Mouse (Mus musculus) kidney, adult 2 months (tissue): ENCODE measurements around the gene 0610012G03Rik. TPM values are rescaled to one million over a fixed set of nuclear protein-coding genes. Genes with fewer than 3 reads are reported as not detected.

ENCODE experiments used
- DNase-seq: peaks from one replicate; pipeline ENCODE4 v3.0.0; 2021
- H3K27ac ChIP-seq: fragments of 200-500 bp; 2 replicates; pipeline ENCODE4 v1.5.1; 2012; ENCODE audit warnings: low read depth, low read length, control low read depth, inconsistent platforms; ENCODE audit not compliant: insufficient read depth
- H3K27me3 ChIP-seq: fragments of 200-500 bp; replicated peaks from 2 replicates; pipeline ENCODE4 v1.6.1; 2012; ENCODE audit warnings: mild to moderate bottlenecking, moderate library complexity, low read length, inconsistent platforms; ENCODE audit not compliant: control insufficient read depth, insufficient read depth
- H3K36me3 ChIP-seq: fragments of 200-500 bp; 2 replicates; pipeline ENCODE4 v1.6.1; 2012; ENCODE audit warnings: mild to moderate bottlenecking, moderate library complexity, low read length, inconsistent platforms; ENCODE audit not compliant: control insufficient read depth, insufficient read depth
- H3K4me1 ChIP-seq: fragments of 200-500 bp; 2 replicates; pipeline ENCODE4 v1.6.1; 2011; ENCODE audit warnings: low read length; ENCODE audit not compliant: control insufficient read depth, insufficient read depth
- H3K4me3 ChIP-seq: fragments of 200-500 bp; 2 replicates; pipeline ENCODE4 v1.5.1; 2011; ENCODE audit warnings: mild to moderate bottlenecking, low read depth, low read length, control low read depth; ENCODE audit not compliant: insufficient read depth
- CTCF ChIP-seq: fragments of 200-500 bp; conservative IDR thresholded peaks from 2 replicates; pipeline ENCODE4 v1.5.1; 2011; ENCODE audit warnings: low read depth, mild to moderate bottlenecking, control low read depth, low read length, moderate library complexity, mixed read lengths; ENCODE audit not compliant: insufficient read depth, insufficient read length
- POLR2A ChIP-seq: fragments of 200-500 bp; IDR thresholded peaks from one replicate; pipeline ENCODE4 v1.6.1; 2011; ENCODE audit warnings: low read depth, low read length, control low read depth
- WGBS: fragments of 180-500 bp; shearing (Covaris S2); methylation state at CpG from one replicate; pipeline ENCODE4 v1.1.7; 2018; 5-methylcytosine and 5-hydroxymethylcytosine counted together
- polyA plus RNA-seq: library from polyadenylated mRNA; depleted of rRNA; stranded (reverse); fragments of >200 nt; gene quantifications from 2 replicates; pipeline ENCODE4 v1.2.3, GENCODE M21; 2012

Gene 0610012G03Rik
- polyA plus RNA-seq, 1 experiment = 96.7 TPM

DNA sequence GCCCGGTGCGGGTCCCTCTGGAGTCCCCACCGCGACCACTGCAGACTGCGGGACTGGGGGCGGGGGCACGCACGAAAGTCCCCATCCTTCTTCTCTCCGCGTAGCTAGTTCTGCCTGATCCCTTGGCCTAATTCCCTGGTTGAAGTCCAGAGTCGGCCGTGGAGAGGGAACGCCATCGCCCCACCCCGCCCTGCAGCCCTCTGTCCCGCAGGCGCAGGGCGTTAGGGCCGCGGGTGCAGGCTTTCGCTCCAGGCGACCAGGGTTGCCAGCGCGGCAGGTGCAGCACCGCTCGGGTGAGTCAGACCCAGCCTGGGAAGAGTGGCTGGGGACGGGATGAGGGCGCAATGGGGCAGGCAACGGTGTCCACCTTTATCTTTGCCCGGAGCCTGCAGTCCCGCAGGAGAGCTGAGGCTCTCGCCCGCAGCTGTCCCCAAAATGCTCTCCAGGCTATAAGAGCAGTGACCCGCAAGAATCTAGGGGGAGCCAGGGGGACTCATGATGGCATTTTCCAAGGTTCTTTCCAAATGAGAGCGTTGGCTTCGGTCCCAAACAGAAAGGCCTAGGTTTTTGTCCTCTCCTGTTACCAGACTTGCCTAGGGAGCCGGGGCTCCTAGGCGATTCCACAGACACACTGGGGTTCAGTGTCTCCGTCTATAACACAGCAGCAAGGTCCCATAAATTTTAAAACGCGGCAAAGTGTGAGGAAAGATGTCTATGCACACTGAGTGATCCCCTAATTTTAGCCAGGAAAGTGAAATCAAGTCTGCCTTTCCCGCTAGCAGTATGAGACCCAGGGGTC lies 14.3 kb downstream of the 0610012G03Rik start, which contains the start of gene Pigz:
Gene Pigz (plus strand): TSS at position 101 of the 799 bp plus-strand sequence.
- peak within 1 kb of the TSS; percentile 53 for H3K4me3 ChIP-seq
- H3K27ac ChIP-seq = no peak within 1 kb of the TSS
- 14% methylated on average over 42 of the region's 42 CpGs for WGBS
- H3K4me1 ChIP-seq = no peaks in the 10 kb centered on the region
- TF ChIP-seq POLR2A (no peak), CTCF (no peak)
- no peaks in the 10 kb centered on the region for H3K36me3 ChIP-seq
- peak; percentile 63 for DNase-seq
- H3K27me3 ChIP-seq = peaks cover 3% of the 10 kb centered on the region; the same call in 1 of the 2 replicates

DNA sequence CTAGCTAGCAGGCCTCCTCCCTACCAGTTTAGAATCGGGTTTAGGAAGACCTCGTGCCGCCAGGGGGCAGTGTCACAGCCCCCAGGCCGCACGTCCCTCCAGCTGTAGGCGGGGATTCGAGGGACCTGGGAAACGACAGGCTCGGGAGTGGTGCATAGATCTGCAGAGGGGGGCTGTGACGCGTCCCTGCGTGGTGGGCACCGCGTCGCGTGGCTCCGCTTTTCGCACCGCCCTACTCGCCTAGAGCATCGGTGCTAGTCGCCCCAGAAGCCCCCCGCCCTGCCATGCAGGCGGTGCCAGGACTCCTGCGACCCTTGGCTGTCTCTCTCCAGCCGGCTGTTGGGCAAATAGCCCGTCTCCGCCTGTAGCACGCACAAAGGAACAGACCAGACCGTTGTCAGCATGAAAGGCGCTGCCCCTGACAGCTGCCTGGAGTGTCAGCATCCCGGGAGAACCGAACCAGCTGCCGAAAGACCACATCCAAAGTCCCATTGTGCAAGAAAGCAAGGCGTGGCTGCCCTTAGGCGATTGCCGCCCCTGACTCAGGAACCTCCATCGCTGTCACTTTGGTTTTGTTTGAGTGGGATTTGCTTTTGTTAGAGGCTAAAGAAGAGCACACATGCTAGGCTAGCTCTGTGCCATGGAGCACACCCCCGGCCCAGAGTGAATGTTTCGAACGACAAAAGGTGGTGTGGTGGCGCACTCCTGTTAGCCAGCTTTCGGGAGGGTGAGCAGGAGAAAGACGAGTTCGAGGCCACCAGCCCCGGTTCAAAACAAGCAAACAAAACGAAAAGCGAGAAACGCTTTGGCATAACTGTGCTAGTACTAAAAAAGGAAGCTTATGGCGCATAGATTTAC lies 15.2 kb downstream of the 0610012G03Rik start:
- no peak overlapping the region for H3K27ac ChIP-seq
- WGBS = 2% methylated on average over 50 of the region's 50 CpGs
- peaks cover 3% of the 10 kb centered on the region; the same call in 1 of the 2 replicates for H3K27me3 ChIP-seq
- DNase-seq = peak; percentile 82
- no peaks in the 10 kb centered on the region for H3K4me1 ChIP-seq
- no peaks in the 10 kb centered on the region for H3K36me3 ChIP-seq
- peak; percentile 79 for TF ChIP-seq CTCF
- TF ChIP-seq POLR2A = no peak
- H3K4me3 ChIP-seq = peak overlapping the region; percentile 53

DNA sequence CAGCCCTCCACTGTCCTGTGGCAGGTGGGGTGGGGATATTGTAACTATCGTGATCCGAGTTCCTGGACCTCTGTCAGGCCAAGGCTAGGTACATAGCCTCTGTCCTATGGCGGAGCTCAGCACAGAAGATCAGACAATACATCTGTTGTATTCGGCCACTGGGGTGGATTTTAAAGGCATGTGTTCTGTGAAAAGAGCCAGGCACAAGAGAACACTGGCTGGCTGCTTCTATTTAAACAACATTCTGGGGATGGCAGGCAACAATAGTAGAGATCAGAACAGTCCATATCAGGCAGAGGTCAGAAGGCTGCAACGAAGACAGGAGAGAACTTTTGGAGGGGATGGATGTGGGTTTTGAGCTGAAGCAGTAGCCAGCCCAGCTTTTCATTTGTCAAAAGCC lies 16.0 kb downstream of the 0610012G03Rik start:
- Histone ChIP-seq H3K4me1 (no peaks in the 10 kb centered on the region), H3K27ac (no peak overlapping the region), H3K36me3 (no peaks in the 10 kb centered on the region), H3K4me3 (no peak overlapping the region), H3K27me3 (peaks cover 3% of the 10 kb centered on the region; the same call in 1 of the 2 replicates)
- DNase-seq = no peak
- 77% methylated on average over 5 of the region's 5 CpGs for WGBS
- TF ChIP-seq CTCF = no peak

DNA sequence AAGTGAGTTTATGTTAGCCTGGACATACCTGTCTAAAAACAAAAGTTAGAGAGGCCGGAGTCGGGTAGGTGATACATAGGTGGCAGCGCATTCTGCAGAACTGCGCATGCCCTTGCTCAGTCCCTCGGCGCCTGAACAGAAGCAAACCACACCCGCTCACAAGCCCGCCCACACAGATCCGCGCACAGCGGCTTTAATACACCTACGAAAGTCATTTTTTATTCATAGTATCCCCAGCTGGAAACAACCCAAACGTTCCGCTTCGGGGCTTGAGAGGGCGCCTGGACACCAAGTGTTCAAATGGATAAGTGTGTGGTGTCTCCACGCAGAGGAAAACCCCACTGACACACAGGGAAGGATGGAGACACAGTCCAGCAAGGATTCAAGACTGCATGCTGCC lies 17.0 kb downstream of the 0610012G03Rik start:
- no peak for TF ChIP-seq POLR2A
- TF ChIP-seq CTCF = no peak
- H3K36me3 ChIP-seq = no peaks in the 10 kb centered on the region
- 53% methylated on average over 17 of the region's 17 CpGs for WGBS
- DNase-seq = no peak
- no peak overlapping the region for H3K27ac ChIP-seq
- no peaks in the 10 kb centered on the region for H3K4me1 ChIP-seq
- H3K27me3 ChIP-seq = peaks cover 3% of the 10 kb centered on the region; the same call in 1 of the 2 replicates
- no peak overlapping the region for H3K4me3 ChIP-seq

DNA sequence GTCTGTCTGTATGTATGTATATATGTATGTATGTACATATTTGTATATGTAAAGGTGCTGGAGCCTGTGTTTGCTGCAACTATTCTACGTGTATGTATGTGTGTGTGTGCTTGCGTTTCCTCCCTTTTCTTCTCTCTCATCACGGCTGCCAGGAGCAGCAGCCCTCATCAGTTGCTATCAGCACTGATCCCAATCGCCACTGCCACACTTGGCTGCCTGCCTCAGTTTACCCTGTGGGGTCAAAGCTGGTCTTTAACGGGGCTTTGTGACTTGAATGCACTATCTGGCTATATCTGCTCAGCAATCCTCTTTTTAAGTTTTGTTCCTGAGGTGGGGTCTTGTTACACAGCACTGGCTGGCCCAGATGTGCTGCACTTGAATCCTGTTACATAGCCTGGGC lies 20.9 kb downstream of the 0610012G03Rik start:
- H3K27ac ChIP-seq = no peak overlapping the region
- TF ChIP-seq CTCF = no peak
- TF ChIP-seq POLR2A = no peak
- no peaks in the 10 kb centered on the region for H3K36me3 ChIP-seq
- 80% methylated on average over 5 of the region's 5 CpGs for WGBS
- DNase-seq = no peak
- no peak overlapping the region for H3K4me3 ChIP-seq
- H3K27me3 ChIP-seq = no peaks in the 10 kb centered on the region
- no peaks in the 10 kb centered on the region for H3K4me1 ChIP-seq

DNA sequence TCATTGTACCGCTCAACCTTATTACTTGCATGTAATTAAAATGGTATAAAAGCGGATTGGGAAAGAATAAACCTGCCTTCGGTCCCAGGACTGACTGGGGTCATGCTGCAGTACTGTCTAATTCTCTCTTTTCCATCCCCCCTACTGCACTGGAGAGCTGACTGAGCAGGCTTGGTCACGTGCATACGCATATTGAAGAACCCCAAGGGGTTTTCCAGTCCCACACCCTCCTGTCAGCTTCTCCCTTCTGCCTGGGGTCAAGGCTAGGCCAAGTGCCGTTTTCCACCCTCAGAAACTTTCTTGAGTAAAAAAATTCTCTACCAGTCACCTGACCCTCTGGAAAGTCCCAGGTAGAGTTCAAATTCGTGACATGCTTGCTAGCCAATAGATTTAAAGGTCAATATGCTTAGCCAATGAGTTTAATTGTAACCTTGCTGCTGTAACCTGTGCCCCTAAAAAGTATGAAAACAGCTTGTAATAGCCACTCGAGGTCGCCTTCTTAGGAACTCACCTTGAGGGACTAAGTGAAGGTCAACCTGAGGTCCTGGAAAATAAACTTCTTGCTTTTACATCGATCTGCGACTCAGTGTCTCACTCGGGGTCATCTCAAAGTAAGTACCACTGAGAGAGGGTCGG lies 21.6 kb downstream of the 0610012G03Rik start:
- TF ChIP-seq POLR2A (no peak), CTCF (no peak)
- H3K27me3 ChIP-seq = no peaks in the 10 kb centered on the region
- peak overlapping the region; percentile 30; the same call in 1 of the 2 replicates for H3K27ac ChIP-seq
- WGBS = 73% methylated on average over 13 of the region's 13 CpGs
- DNase-seq = no peak
- H3K4me3 ChIP-seq = no peak overlapping the region
- H3K4me1 ChIP-seq = no peaks in the 10 kb centered on the region
- H3K36me3 ChIP-seq = no peaks in the 10 kb centered on the region

DNA sequence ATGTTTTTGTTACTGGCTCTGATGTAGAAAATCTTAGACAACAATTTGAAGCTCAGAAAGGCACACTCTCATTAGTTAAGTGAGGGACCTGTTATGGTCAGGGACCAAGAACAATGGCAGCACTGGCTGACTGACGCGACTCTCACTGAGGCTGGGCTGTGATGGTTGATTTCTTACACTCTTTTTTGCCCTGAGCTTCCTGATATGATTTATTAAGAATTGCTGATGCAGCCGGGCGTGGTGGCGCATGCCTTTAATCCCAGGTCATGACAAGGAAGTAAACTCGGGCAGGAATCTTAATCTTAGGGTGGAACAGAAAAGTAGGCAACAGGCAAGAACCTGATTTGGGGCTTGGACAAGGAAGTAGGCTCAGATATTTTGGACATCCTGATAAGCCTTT lies 22.2 kb downstream of the 0610012G03Rik start:
- Histone ChIP-seq H3K36me3 (no peaks in the 10 kb centered on the region), H3K4me1 (no peaks in the 10 kb centered on the region), H3K4me3 (no peak overlapping the region), H3K27ac (peak overlapping the region; percentile 30; the same call in 1 of the 2 replicates), H3K27me3 (no peaks in the 10 kb centered on the region)
- 72% methylated on average over 6 of the region's 6 CpGs for WGBS
- no peak for TF ChIP-seq POLR2A
- no peak for TF ChIP-seq CTCF
- no peak for DNase-seq
